8 mouse cellular contexts compared by ENCODE assay signal in the genomic region with DNA sequence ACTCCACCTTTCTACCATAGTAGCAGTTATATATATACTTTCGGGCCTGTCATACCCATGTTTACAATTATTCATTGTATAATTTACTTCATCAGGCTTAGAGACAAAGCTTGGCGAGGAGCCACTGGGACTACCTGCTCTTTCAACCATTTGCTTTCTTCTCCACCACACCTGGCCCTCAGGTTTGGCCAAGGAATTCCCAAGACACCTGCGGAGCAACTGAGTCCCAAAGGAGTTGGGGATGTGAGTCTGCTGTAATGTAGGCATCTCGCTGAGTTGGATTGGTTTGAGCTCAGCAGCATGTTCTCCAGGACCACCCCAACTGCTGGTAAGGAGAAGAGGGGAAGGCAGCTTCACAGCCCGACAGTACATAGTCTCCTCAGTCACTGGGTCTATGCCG. TPM values are rescaled to one million over a fixed set of nuclear protein-coding genes. Genes with fewer than 3 reads are reported as not detected.
A peak's percentile ranks its signal among the peaks of the same experiment; 100 is the strongest.
DNase-seq lines count a peak whose midpoint lies in the region; ATAC-seq and TF ChIP-seq lines count a peak whose summit lies in the region.

A gene (plus strand): TSS at position 239 of the 400 bp plus-strand sequence.

- intact Hi-C loops in left cerebral cortex, adult 2 months (cut with DNase I): loop anchor here (5.0 kb wide), 1 partner anchor 40 kb away; no protein-coding TSS in a partner anchor

- no peak within 1 kb of the TSS; the same call in 1 of the 2 replicates for H3K9ac ChIP-seq in heart, embryonic 11.5 days (ENCODE audit: low read depth, low read length)
- H3K9ac ChIP-seq in midbrain, postnatal 0 days (replicated peaks; ENCODE audit: low read length, poor library complexity, severe bottlenecking): no peak within 1 kb of the TSS

- no peaks in the 10 kb centered on the region; the same call in 1 of the 2 replicates for H3K36me3 ChIP-seq in heart, embryonic 11.5 days (ENCODE audit: control insufficient read depth, insufficient read depth, low read length)
- H3K36me3 ChIP-seq in midbrain, postnatal 0 days (ENCODE audit: insufficient read depth, low read length): no peaks in the 10 kb centered on the region

- H3K4me1 ChIP-seq in heart, embryonic 11.5 days (ENCODE audit: control insufficient read depth, insufficient read depth, low read length): peaks cover 14% of the 10 kb centered on the region
- H3K4me1 ChIP-seq in midbrain, postnatal 0 days (ENCODE audit: insufficient read depth, low read length): peaks cover 10% of the 10 kb centered on the region

- WGBS in heart, embryonic 11.5 days (ENCODE audit: insufficient replicate concordance): 78% methylated on average over 6 of the region's 6 CpGs
- 89% methylated on average over 6 of the region's 6 CpGs for WGBS in midbrain, postnatal 0 days

- peak within 1 kb of the TSS; percentile 85 for H3K4me2 ChIP-seq in heart, embryonic 11.5 days
- peak within 1 kb of the TSS; percentile 69 for H3K4me2 ChIP-seq in midbrain, postnatal 0 days (ENCODE audit: low read depth, low read length, poor library complexity, severe bottlenecking)

- H3K4me3 ChIP-seq in left cerebral cortex, adult 2 months: peak within 1 kb of the TSS; percentile 97
- peak within 1 kb of the TSS; percentile 98 for H3K4me3 ChIP-seq in heart, embryonic 11.5 days (ENCODE audit: low read depth, low read length)
- peak within 1 kb of the TSS; percentile 95 for H3K4me3 ChIP-seq in midbrain, postnatal 0 days (ENCODE audit: low read depth, low read length)

- no peak for ATAC-seq in common myeloid progenitor, adult 5-6 weeks (replicated peaks; ENCODE audit: low read depth, poor library complexity, severe bottlenecking)
- no peak for ATAC-seq in heart, embryonic 11.5 days (replicated peaks; ENCODE audit: insufficient number of reproducible peaks, low FRiP score, low TSS enrichment)
- ATAC-seq in midbrain, postnatal 0 days (ENCODE audit: low FRiP score): no peak

- no peaks in the 10 kb centered on the region for H3K27me3 ChIP-seq in heart, embryonic 11.5 days (ENCODE audit: control insufficient read depth, insufficient read depth, low read length)
- H3K27me3 ChIP-seq in midbrain, postnatal 0 days (ENCODE audit: insufficient read depth, low read length): no peaks in the 10 kb centered on the region

- no peak for DNase-seq in left cerebral cortex, adult 2 months (ENCODE audit: extremely low spot score in 1 of 2, low spot score in 2 of 2)
- no peak for DNase-seq in left cerebral cortex, adult 11 months (ENCODE audit: low spot score)
- DNase-seq in left cerebral cortex, adult 8-10 months (ENCODE audit: low spot score in 2 of 2): no peak
- DNase-seq in midbrain, postnatal 0 days (ENCODE audit: low spot score): no peak
- DNase-seq in frontal cortex, postnatal 36 days (ENCODE audit: low spot score in 2 of 2): no peak
- no peak for DNase-seq in right cerebral cortex, postnatal 25 days

- no peak for TF ChIP-seq CTCF in left cerebral cortex, adult 2 months (IDR thresholded peaks at IDR 0.05)
- no peak for TF ChIP-seq CTCF in midbrain, postnatal 0 days (IDR thresholded peaks at IDR 0.05)

- H3K27ac ChIP-seq in left cerebral cortex, adult 2 months: peak within 1 kb of the TSS; percentile 91; the same call in 1 of the 2 replicates
- H3K27ac ChIP-seq in heart, embryonic 11.5 days (ENCODE audit: low read depth, low read length): no peak within 1 kb of the TSS
- no peak within 1 kb of the TSS for H3K27ac ChIP-seq in midbrain, postnatal 0 days (ENCODE audit: low read depth, low read length)

- no peaks in the 10 kb centered on the region for H3K9me3 ChIP-seq in heart, embryonic 11.5 days (replicated peaks; ENCODE audit: control insufficient read depth, low read length)
- no peaks in the 10 kb centered on the region for H3K9me3 ChIP-seq in midbrain, postnatal 0 days (ENCODE audit: low read length)

RNA-seq across cellular contexts. Expression of the gene that starts here (rescaled TPM):
- total RNA-seq in left cerebral cortex, adult 2 months (2021): 10 to 100 TPM; 71.8 to 80.8 TPM
- total RNA-seq in common myeloid progenitor, adult 5-6 weeks (2017): 69.9 and 75.7 TPM in 2 replicates
- 185 and 189 TPM in 2 replicates for polyA plus RNA-seq in heart, embryonic 11.5 days (2014; fragmentation: Nextera tagmentation; extraction: Ambion mirVana)
- total RNA-seq in left cerebral cortex, adult 8-10 months (2022): 10 to 100 TPM; 70.6 to 78.4 (median 73.6) TPM
- total RNA-seq in midbrain, postnatal 0 days (2014; rRNA removed): 106 and 129 TPM in 2 replicates
- polyA plus RNA-seq in midbrain, postnatal 0 days (2015; fragmentation: Nextera tagmentation; extraction: Ambion mirVana): 153 and 160 TPM in 2 replicates
